Mouse (Mus musculus): ENCODE data around the gene Pkd1l1.

The Pkd1l1 gene

GRCm38 (mm10) chr11:8973166-8973565 is at the start of gene Pkd1l1:
Pkd1l1 (minus strand) TSS chr11:8973266.
- DNase-seq (ENCODE audit: low spot score in 2 of 2): no peak

DNA sequence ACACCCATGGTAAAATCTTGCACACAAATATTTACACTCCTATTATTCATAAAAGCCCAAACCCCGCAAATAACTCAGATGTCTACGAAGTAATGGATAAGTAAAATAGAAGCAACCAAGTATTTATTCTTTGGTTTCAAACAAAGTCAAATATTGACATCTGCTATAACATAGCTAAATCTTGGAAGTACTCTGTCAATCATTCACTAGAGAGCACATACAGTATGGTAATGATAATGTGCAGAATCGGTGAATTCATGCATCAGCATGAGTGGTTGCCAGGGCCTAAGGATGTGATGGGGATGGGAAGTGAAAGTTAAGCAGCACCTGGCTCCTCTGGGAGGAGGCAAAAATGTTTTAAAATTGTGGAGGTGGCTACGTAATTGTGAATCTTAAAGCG is 47.1 kb upstream of the Pkd1l1 start:
- no peak for DNase-seq (ENCODE audit: low spot score in 2 of 2)

- no peak for DNase-seq (ENCODE audit: low spot score in 2 of 2)
Measured at GRCm38 (mm10) chr11:9018491-9019267, 45.6 kb upstream of the Pkd1l1 start.

GRCm38 (mm10) chr11:9014740-9015139 is 41.7 kb upstream of the Pkd1l1 start:
- no peak for DNase-seq (ENCODE audit: low spot score in 2 of 2)

DNA sequence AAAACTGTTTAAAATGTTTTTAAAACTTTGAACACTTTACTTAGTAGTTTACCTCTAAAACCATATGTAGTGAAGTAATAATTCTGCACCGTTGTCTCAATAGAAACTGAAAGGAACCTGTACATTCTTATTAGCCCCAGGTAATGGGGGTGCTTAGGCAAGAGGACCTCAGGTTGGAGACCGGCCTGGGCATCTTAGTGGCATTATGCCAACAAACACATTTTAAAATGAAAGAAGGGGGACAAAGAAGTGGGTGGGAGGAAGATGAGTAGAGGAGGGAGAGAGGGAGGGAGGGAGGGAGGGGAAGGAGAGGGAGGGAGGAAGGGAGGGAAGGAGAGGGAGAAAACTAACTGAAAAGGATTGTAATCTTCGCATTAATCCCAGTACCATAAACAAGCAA is 38.3 kb upstream of the Pkd1l1 start:
- DNase-seq (ENCODE audit: low spot score in 2 of 2): no peak

- peak; percentile 80 to 82 for DNase-seq (ENCODE audit: low spot score in 2 of 2)
Measured at GRCm38 (mm10) chr11:9010853-9011339, 37.8 kb upstream of the Pkd1l1 start, which contains the start of gene Hus1. Hus1 (minus strand) TSS chr11:9011191.

- no peak for DNase-seq (ENCODE audit: low spot score in 2 of 2)
Measured at GRCm38 (mm10) chr11:9010416-9010815, 37.4 kb upstream of the Pkd1l1 start.

DNA sequence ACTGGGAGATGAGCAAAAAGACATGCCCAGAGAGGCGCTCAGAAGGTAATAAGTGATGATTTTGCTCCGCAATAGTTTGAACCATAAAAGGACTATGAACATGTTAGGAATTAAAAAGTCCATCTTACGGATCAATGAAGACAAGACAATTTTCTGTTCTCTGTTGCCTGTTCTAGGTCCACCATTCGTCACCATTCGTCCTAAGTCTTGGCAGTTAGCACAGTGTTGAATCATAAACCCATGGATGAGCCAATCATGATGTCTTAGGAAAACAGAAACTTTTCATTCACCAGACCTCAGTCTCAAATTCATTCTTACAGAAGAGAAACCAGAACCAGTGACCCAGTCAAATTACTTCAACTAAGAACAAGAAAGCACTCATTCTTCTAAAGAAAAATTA is 35.7 kb upstream of the Pkd1l1 start:
- DNase-seq (ENCODE audit: low spot score in 2 of 2): no peak

DNA sequence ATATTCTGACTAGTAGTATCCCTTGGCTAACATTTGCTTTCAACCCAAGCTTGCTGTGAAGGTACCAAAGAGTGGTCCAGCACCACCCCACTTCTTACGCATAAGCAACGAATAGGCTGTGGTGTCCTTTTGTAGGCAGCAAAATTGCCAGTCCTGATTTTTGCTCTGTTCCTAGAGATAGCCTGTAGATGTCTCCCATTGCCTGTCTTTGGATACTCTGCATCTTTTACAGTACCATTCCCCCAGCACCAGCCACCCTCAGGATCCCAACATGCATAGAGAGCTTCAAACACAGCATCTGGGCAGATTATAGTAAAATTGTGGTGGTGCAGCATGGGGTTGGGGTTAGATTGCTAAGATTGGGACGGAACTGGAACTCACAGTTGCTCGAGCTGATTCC is 15.0 kb upstream of the Pkd1l1 start:
- peak in 1 of 2 experiments; percentile 9 for DNase-seq (ENCODE audit: low spot score in 2 of 2)

DNA sequence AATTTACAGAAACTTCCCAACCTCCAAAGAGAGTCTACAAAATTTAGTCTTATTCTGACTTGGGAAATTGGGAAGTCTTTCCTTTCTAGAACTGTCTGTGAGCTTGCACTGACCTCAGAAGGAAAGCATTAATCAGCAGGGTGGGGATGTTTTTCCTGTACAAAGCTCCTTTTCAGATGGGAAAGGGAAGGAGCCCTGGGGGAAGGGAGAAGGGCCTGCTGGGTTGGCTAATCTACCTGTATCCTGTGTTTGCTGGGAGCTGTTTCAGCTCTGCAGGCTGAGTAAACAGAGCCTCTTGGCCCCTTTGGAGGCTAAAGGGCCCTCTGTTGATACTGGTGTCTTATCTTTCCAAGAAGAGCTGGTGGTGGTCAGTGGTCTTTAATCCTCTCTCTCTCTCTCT is 13.0 kb upstream of the Pkd1l1 start:
- DNase-seq (ENCODE audit: low spot score in 2 of 2): no peak

- DNase-seq (ENCODE audit: low spot score in 2 of 2): peak; percentile 51 to 73
Measured at GRCm38 (mm10) chr11:8983237-8983861, 10.3 kb upstream of the Pkd1l1 start.

- DNase-seq (ENCODE audit: low spot score in 2 of 2): no peak
Measured at GRCm38 (mm10) chr11:8978154-8978553, 5.1 kb upstream of the Pkd1l1 start.

GRCm38 (mm10) chr11:8972093-8972492 is 973 bp downstream of the Pkd1l1 start:
- DNase-seq (ENCODE audit: low spot score in 2 of 2): no peak

GRCm38 (mm10) chr11:8970509-8970908 is 2.6 kb downstream of the Pkd1l1 start:
- DNase-seq (ENCODE audit: low spot score in 2 of 2): no peak

DNA sequence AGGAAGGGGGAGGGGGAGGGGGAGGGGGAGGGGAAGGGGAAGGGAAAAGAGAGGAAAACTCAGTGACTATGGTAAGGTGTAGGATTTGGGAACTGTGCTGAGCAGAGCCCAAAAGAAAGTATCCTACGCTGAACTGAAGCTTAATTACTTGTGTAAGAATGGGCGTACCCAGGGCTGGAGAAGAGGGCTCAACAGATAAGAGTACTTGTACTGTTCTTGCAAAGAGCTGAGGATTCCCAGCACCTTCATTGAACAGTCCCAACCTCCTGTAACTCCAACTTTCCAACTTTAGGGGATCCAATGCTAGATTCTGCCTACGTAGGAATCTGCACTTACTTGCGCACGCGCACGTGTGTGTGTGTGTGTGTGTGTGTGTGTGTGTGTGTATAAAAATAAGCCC is 5.0 kb downstream of the Pkd1l1 start:
- DNase-seq (ENCODE audit: low spot score in 2 of 2): no peak

GRCm38 (mm10) chr11:8958572-8958971 is 14.5 kb downstream of the Pkd1l1 start:
- peak; percentile 38 to 41 for DNase-seq (ENCODE audit: low spot score in 2 of 2)

DNA sequence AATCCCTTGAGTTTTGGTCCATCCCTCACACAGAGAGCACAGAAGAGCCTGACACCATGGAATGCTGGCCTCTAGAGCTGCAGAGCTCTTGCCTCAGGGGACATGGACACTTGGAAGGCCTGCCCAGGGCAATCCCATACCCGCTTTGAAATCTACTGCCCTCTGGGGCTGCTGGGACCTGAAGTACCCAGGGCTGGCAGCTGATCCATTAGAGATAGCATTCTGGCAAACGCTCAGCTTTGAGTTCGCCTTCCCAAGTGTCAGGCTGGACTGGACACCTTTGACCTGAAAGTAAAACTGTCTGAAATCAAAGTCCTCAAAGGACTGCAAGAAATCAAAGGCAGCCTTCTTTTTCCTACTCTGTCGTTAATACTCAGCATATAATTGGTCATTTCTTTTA is 15.0 kb downstream of the Pkd1l1 start:
- no peak for DNase-seq (ENCODE audit: low spot score in 2 of 2)

DNA sequence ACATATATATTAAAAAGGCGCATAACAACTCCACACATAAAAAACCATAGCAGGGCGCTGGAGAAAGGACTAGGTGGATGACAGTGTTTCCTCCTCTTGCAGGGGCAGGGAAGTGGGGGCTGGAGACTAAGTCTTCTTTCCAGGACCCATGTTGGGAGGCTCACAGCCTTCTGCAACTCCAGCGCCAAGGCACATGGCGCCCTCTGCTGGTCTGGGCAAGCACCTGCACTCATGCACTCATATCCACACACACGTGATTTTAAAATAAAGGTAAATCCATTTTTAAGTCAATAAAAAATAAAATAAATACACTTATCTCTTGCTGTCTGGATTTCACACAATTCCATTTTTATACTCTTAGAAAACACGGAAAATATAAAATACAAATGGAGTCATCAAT is 16.0 kb downstream of the Pkd1l1 start:
- no peak for DNase-seq (ENCODE audit: low spot score in 2 of 2)

- peak in 1 of 2 experiments; percentile 16 for DNase-seq (ENCODE audit: low spot score in 2 of 2)
Measured at GRCm38 (mm10) chr11:8955678-8956077, 17.4 kb downstream of the Pkd1l1 start.

- DNase-seq (ENCODE audit: low spot score in 2 of 2): no peak
Measured at GRCm38 (mm10) chr11:8949765-8950430, 23.2 kb downstream of the Pkd1l1 start.

- no peak for DNase-seq (ENCODE audit: low spot score in 2 of 2)
Measured at GRCm38 (mm10) chr11:8948871-8949270, 24.2 kb downstream of the Pkd1l1 start.

DNA sequence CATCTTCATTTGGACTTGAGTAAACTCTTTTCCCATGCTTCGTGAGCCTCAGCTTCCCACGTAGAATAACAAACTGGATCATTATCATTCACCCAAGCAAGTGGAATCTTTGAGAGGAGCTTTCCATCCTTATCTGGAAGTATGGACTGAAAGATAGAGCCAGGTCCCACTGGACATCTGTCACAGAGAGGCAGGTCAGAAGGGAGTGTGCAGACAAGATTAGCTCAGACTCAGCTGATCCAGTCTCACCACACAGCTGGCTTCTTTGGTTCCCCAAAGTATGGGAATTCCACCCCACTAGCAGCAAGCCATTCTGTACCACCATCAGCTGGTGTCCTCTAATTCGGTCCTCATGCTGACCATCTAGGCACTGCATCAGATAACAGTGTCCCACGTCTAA is 29.0 kb downstream of the Pkd1l1 start:
- DNase-seq (ENCODE audit: low spot score in 2 of 2): no peak

- DNase-seq (ENCODE audit: low spot score in 2 of 2): no peak
Measured at GRCm38 (mm10) chr11:8942446-8942845, 30.6 kb downstream of the Pkd1l1 start.
